Mouse (Mus musculus) forebrain, embryonic 13.5 days (tissue): ENCODE measurements around the gene Nid2. TPM values are rescaled to one million over a fixed set of nuclear protein-coding genes. Genes with fewer than 3 reads are reported as not detected.

Experiments
- ATAC-seq: fragments of 200-750 bp; cut with Nextera tagmentation; 2 replicates; pipeline ENCODE4 v1.8.0; 2017
- H3K27ac ChIP-seq: fragments of 300-500 bp; sonication (generic); 2 replicates; pipeline ENCODE4 v1.5.1; 2015; ENCODE audit warnings: inconsistent platforms, mild to moderate bottlenecking, moderate library complexity
- H3K27me3 ChIP-seq: fragments of 300-500 bp; sonication (generic); 2 replicates; pipeline ENCODE4 v1.6.1; 2015; ENCODE audit warnings: mild to moderate bottlenecking, inconsistent platforms
- H3K36me3 ChIP-seq: fragments of 300-500 bp; sonication (generic); 2 replicates; pipeline ENCODE4 v1.6.1; 2015; ENCODE audit warnings: mild to moderate bottlenecking, inconsistent platforms; ENCODE audit not compliant: poor library complexity, severe bottlenecking
- H3K4me1 ChIP-seq: fragments of 300-500 bp; sonication (generic); 2 replicates; pipeline ENCODE4 v1.6.1; 2015; ENCODE audit warnings: inconsistent platforms
- H3K4me2 ChIP-seq: fragments of 300-500 bp; sonication (generic); 2 replicates; pipeline ENCODE4 v1.6.1; 2015; ENCODE audit warnings: inconsistent platforms, mild to moderate bottlenecking, moderate library complexity
- H3K4me3 ChIP-seq: fragments of 300-500 bp; sonication (generic); 2 replicates; pipeline ENCODE4 v1.5.1; 2015; ENCODE audit warnings: mild to moderate bottlenecking, inconsistent platforms
- H3K9ac ChIP-seq: fragments of 300-500 bp; sonication (generic); 2 replicates; pipeline ENCODE4 v1.6.1; 2015; ENCODE audit warnings: mild to moderate bottlenecking, inconsistent platforms
- H3K9me3 ChIP-seq: fragments of 300-500 bp; sonication (generic); replicated peaks from 2 replicates; pipeline ENCODE4 v1.6.1; 2016; ENCODE audit warnings: inconsistent platforms
- WGBS: fragments of 180-500 bp; shearing (Covaris S2); methylation state at CpG from one replicate; pipeline ENCODE4 v1.1.7; 2015; 5-methylcytosine and 5-hydroxymethylcytosine counted together
- polyA plus RNA-seq: library from polyadenylated mRNA; unstranded; fragments of >200 nt; fragmentation: Nextera tagmentation; extraction: Ambion mirVana; gene quantifications from 2 replicates; pipeline ENCODE4 v1.2.1, GENCODE M21; 2015

The Nid2 gene
- polyA plus RNA-seq, 1 experiment from 2014 or later: 22.7 TPM

DNA sequence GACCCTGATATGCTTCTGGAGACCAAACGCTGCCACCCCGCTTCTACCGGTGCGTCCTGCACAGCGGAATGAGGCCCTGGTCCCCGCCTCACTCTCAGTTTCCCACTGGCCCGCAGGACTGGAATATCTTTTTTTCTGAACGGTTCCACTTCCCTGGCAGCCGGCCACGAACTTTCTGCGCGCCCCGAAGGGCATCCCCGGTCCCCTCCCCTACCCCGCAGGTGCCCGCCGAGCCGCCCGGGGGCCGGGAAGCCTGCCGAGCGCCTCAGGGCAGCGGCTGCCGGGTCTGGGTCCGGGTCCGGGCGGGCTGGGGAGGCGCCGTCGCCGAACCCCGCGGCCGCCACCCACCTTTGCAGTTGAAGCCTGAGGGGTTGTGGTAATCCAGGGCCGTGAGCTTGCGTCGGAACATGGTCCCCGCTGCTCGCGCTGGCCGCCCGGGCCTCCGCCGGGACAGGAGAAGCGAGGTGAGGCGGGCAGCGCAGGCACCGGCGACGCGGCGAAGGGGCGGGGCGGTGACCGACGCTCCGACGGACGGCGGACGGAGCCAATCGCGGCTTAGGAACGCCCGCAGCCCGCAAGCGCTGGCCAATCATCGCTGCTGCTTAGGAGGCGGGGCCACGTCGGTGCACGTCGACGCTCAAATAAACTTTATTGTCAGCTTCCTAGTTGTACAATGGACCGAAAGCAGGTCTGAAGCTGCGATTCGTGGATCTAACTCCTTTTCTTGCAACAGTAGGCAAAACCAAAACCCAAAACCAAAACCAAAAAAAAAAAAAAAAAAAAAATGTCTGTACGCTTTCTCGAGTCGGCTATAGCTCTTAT is 72.5 kb downstream of the Nid2 start, which contains the start of gene Rtraf:
TSS of gene Rtraf (minus strand) at position 504 of the 822 bp plus-strand sequence.
- ATAC-seq: peak; percentile 97
- peaks cover 30% of the 10 kb centered on the region for H3K36me3 ChIP-seq
- under 1% methylated on average over 80 of the region's 80 CpGs for WGBS

DNA sequence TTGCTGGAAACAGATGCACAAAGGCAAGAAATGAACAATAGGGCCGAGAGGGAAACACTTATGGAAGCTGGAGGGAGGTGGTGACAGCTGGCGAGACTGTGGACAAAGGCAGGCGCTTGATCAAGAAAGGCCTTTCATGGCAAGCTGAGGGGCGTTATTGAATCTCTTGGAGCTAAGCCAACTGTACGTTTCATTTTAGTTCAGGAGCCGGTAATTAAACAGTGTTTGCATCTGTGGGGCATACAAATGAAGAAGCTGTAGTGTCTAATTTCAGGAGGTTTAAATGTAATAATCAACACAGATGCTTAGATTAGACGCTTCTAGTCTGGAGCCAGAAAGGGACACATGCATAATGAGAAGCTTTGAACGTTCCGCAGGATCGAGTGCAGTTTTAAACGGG is 74.4 kb downstream of the Nid2 start:
- Histone ChIP-seq H3K4me3 (no peak overlapping the region), H3K4me1 (peaks cover 39% of the 10 kb centered on the region), H3K9ac (no peak overlapping the region), H3K36me3 (peaks cover 13% of the 10 kb centered on the region), H3K27ac (peak overlapping the region; percentile 93), H3K27me3 (no peaks in the 10 kb centered on the region), H3K9me3 (peaks cover 4% of the 10 kb centered on the region; the same call in 1 of the 2 replicates), H3K4me2 (peak overlapping the region; percentile 64)
- 5% methylated on average over 11 of the region's 11 CpGs for WGBS
- peak; percentile 74 for ATAC-seq

More for the DNA sequence above, 72.5 kb downstream of the Nid2 start, which contains the start of gene Rtraf:
- no peaks in the 10 kb centered on the region for H3K27me3 ChIP-seq
- H3K4me1 ChIP-seq: peaks cover 44% of the 10 kb centered on the region
- peak within 1 kb of the TSS; percentile 93 for H3K27ac ChIP-seq
- peak within 1 kb of the TSS; percentile 96 for H3K9ac ChIP-seq
- H3K4me3 ChIP-seq: peak within 1 kb of the TSS; percentile 87
- H3K9me3 ChIP-seq: peaks cover 4% of the 10 kb centered on the region; the same call in 1 of the 2 replicates
- H3K4me2 ChIP-seq: peak within 1 kb of the TSS; percentile 86

- no peak for ATAC-seq
- no peak overlapping the region; the same call in 1 of the 2 replicates for H3K27ac ChIP-seq
These were observed 85.2 kb downstream of the Nid2 start for GRCm38 (mm10) chr14:19836289-19836688.

GRCm38 (mm10) chr14:19839600-19840332 is 88.7 kb downstream of the Nid2 start:
- peak; percentile 76; the same call in 1 of the 2 replicates for ATAC-seq
- Histone ChIP-seq H3K9me3 (no peaks in the 10 kb centered on the region), H3K4me2 (peak overlapping the region; percentile 53), H3K9ac (peak overlapping the region; percentile 43; the same call in 1 of the 2 replicates), H3K4me1 (peaks cover 19% of the 10 kb centered on the region), H3K4me3 (no peak overlapping the region), H3K36me3 (no peaks in the 10 kb centered on the region), H3K27me3 (no peaks in the 10 kb centered on the region), H3K27ac (no peak overlapping the region)
- WGBS: 22% methylated on average over 15 of the region's 15 CpGs

More at GRCm38 (mm10) chr14:19836289-19836688, 85.2 kb downstream of the Nid2 start:
- H3K9me3 ChIP-seq: no peaks in the 10 kb centered on the region
- H3K27me3 ChIP-seq: no peaks in the 10 kb centered on the region
- peaks cover 19% of the 10 kb centered on the region for H3K4me1 ChIP-seq
- 68% methylated on average over 3 of the region's 3 CpGs for WGBS
- H3K4me2 ChIP-seq: no peak overlapping the region
- H3K9ac ChIP-seq: no peak overlapping the region
- no peaks in the 10 kb centered on the region for H3K36me3 ChIP-seq
- no peak overlapping the region for H3K4me3 ChIP-seq

- H3K4me2 ChIP-seq: no peak overlapping the region
- no peaks in the 10 kb centered on the region for H3K36me3 ChIP-seq
- H3K9ac ChIP-seq: no peak overlapping the region
- ATAC-seq: no peak
- no peak overlapping the region for H3K27ac ChIP-seq
- no peak overlapping the region for H3K4me3 ChIP-seq
- H3K27me3 ChIP-seq: no peaks in the 10 kb centered on the region
- no peaks in the 10 kb centered on the region for H3K9me3 ChIP-seq
- WGBS: 51% methylated on average over 3 of the region's 3 CpGs
- no peaks in the 10 kb centered on the region for H3K4me1 ChIP-seq
These were observed 102.4 kb downstream of the Nid2 start for GRCm38 (mm10) chr14:19853471-19853870.

GRCm38 (mm10) chr14:19858279-19858678 is 107.2 kb downstream of the Nid2 start:
- Histone ChIP-seq H3K4me3 (no peak overlapping the region), H3K27me3 (no peaks in the 10 kb centered on the region), H3K4me1 (no peaks in the 10 kb centered on the region), H3K9me3 (no peaks in the 10 kb centered on the region), H3K27ac (no peak overlapping the region), H3K9ac (no peak overlapping the region), H3K4me2 (no peak overlapping the region), H3K36me3 (no peaks in the 10 kb centered on the region)
- ATAC-seq: no peak
- WGBS: 78% methylated on average over 2 of the region's 2 CpGs

- Histone ChIP-seq H3K9ac (no peak overlapping the region), H3K4me2 (no peak overlapping the region), H3K9me3 (no peaks in the 10 kb centered on the region), H3K27ac (no peak overlapping the region), H3K4me3 (no peak overlapping the region), H3K27me3 (no peaks in the 10 kb centered on the region), H3K36me3 (no peaks in the 10 kb centered on the region), H3K4me1 (no peaks in the 10 kb centered on the region)
- 45% methylated on average over 8 of the region's 8 CpGs for WGBS
- ATAC-seq: 0 out of 2 replicates have a peak, but pooled peaks have one; percentile 48
These were observed 108.0 kb downstream of the Nid2 start for GRCm38 (mm10) chr14:19858808-19859776.

- Histone ChIP-seq H3K4me3 (no peak overlapping the region), H3K36me3 (no peaks in the 10 kb centered on the region), H3K4me1 (no peaks in the 10 kb centered on the region), H3K27ac (no peak overlapping the region), H3K9ac (no peak overlapping the region), H3K9me3 (no peaks in the 10 kb centered on the region), H3K4me2 (no peak overlapping the region), H3K27me3 (no peaks in the 10 kb centered on the region)
- no peak for ATAC-seq
- 88% methylated on average over 4 of the region's 4 CpGs for WGBS
These were observed 109.2 kb downstream of the Nid2 start for GRCm38 (mm10) chr14:19860281-19860680.

Other genes with a start within 250 kb of the Nid2 start
- 0.13 and 0.39 TPM in 2 replicates for gene Gm2244, start 201.3 kb upstream of the Nid2 start, polyA plus RNA-seq
- gene Gm2237, start 166.1 kb upstream of the Nid2 start, polyA plus RNA-seq: 3.8 and 4.0 TPM in 2 replicates
- gene Gm5458, start 148.7 kb upstream of the Nid2 start, polyA plus RNA-seq: not detected in 2 replicates
- 258 and 265 TPM in 2 replicates for gene Rtraf, start 72.6 kb downstream of the Nid2 start, polyA plus RNA-seq
- 304 and 326 TPM in 2 replicates for gene Gng2, start 226.4 kb downstream of the Nid2 start, polyA plus RNA-seq